16 mouse cellular contexts compared by ENCODE assay signal in the genomic region with DNA sequence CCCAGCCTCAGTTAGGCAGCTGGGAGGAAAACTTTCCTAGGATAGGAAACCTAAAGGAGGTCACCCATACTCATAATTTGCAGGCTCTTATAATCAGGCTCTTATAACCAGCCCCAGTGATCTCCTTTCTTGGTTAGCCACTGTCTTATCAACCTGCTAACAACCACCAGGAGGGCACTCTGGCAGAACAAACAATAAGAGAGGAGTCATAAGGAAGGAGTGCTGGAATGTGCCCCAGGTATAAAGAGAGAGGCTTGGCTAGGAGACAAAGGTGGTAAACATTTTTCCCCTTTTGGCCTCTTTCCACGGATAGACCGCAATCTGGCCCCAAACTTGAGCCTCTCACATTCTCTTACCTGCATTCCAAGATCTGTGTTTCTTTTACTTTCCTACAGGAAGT.
DNase-seq lines count a peak whose midpoint lies in the region; ATAC-seq and TF ChIP-seq lines count a peak whose summit lies in the region.
"Had no signal": no experiment of that assay in that cellular context is flagged by ENCODE, and none has a peak within 500 bp of the region (broad histone marks: within the 10 kb centered on the region; RNA-seq: fewer than 3 reads in every experiment).

No protein-coding gene starts in this region.

- H3K4me2 ChIP-seq in intestine, embryonic 15.5 days (replicated peaks), result no peak overlapping the region
- no peak overlapping the region; the same call in 1 of the 2 replicates for H3K4me2 ChIP-seq in lung, embryonic 15.5 days
- H3K4me2 ChIP-seq: embryonic facial prominence, embryonic 12.5 days; heart, embryonic 13.5 days; hindbrain, embryonic 13.5 days; neural tube, embryonic 12.5 days had no signal

- H3K9me3 ChIP-seq in intestine, embryonic 15.5 days, result no peaks in the 10 kb centered on the region
- no peaks in the 10 kb centered on the region for H3K9me3 ChIP-seq in lung, embryonic 15.5 days
- H3K9me3 ChIP-seq: embryonic facial prominence, embryonic 12.5 days; heart, embryonic 13.5 days; hindbrain, embryonic 13.5 days; limb, embryonic 10.5 days; midbrain, embryonic 10.5 days; neural tube, embryonic 12.5 days had no signal

- no peak overlapping the region for H3K9ac ChIP-seq in intestine, embryonic 15.5 days
- H3K9ac ChIP-seq in lung, embryonic 15.5 days, result no peak overlapping the region
- H3K9ac ChIP-seq: embryonic facial prominence, embryonic 12.5 days; heart, embryonic 13.5 days; hindbrain, embryonic 13.5 days; liver, postnatal 0 days; neural tube, embryonic 12.5 days had no signal

- POLR2A ChIA-PET in Patski (lab: Charles Lee), result no interaction called here

- no peak for DNase-seq in Patski (ENCODE audit: low read depth, low spot score)
- DNase-seq in lung, postnatal 4 days, result peak; percentile 12 to 21
- no peak for DNase-seq in testis, postnatal 10 days (ENCODE audit: low spot score)
- DNase-seq in adrenal gland, adult (ENCODE audit: inconsistent age in 2 of 2, low spot score in 1 of 2), result no peak
- DNase-seq: cerebellum, adult 9-10 months; liver, postnatal 0 days; thymus, adult 2 months had no signal

- WGBS in intestine, embryonic 15.5 days, result 58% methylated on average over 2 of the region's 2 CpGs
- WGBS in lung, embryonic 15.5 days, result 45% methylated on average over 2 of the region's 2 CpGs

- in situ Hi-C loops in Patski (cut with MboI; ENCODE audit: low pct_unique_long_range_greater_than_20kb), result no loop called here

- no peaks in the 10 kb centered on the region; the same call in 1 of the 2 replicates for H3K4me1 ChIP-seq in intestine, embryonic 15.5 days (replicated peaks)
- H3K4me1 ChIP-seq in lung, embryonic 15.5 days, result no peaks in the 10 kb centered on the region
- H3K4me1 ChIP-seq: embryonic facial prominence, embryonic 12.5 days; neural tube, embryonic 12.5 days had no signal

- TF ChIP-seq CTCF in Patski (IDR thresholded peaks at IDR 0.05), result no peak

- peak; percentile 47 for ATAC-seq in Patski
- ATAC-seq in intestine, embryonic 15.5 days, result peak; percentile 92
- peak; percentile 69; the same call in 1 of the 2 replicates for ATAC-seq in lung, embryonic 15.5 days (ENCODE audit: borderline replicate concordance, extremely low read depth, low FRiP score, low TSS enrichment)
- ATAC-seq in CD4-positive, CD25-positive, alpha-beta regulatory T cell, adult 4 months, result no peak
- ATAC-seq: liver, postnatal 0 days had no signal

- CTCF ChIA-PET in Patski (lab: Charles Lee), result no interaction called here

- H3K4me3 ChIP-seq in intestine, embryonic 15.5 days (replicated peaks), result no peak overlapping the region
- H3K4me3 ChIP-seq in lung, embryonic 15.5 days, result no peak overlapping the region
- H3K4me3 ChIP-seq: embryonic facial prominence, embryonic 12.5 days; heart, embryonic 13.5 days; hindbrain, embryonic 13.5 days; limb, embryonic 10.5 days; midbrain, embryonic 10.5 days; neural tube, embryonic 12.5 days had no signal

- H3K36me3 ChIP-seq in intestine, embryonic 15.5 days, result no peaks in the 10 kb centered on the region
- H3K36me3 ChIP-seq in lung, embryonic 15.5 days, result no peaks in the 10 kb centered on the region
- H3K36me3 ChIP-seq: embryonic facial prominence, embryonic 12.5 days; heart, embryonic 13.5 days; hindbrain, embryonic 13.5 days; limb, embryonic 10.5 days; midbrain, embryonic 10.5 days; neural tube, embryonic 12.5 days had no signal

- H3K27me3 ChIP-seq in Patski, result no peaks in the 10 kb centered on the region
- no peaks in the 10 kb centered on the region for H3K27me3 ChIP-seq in intestine, embryonic 15.5 days (replicated peaks)
- no peaks in the 10 kb centered on the region for H3K27me3 ChIP-seq in lung, embryonic 15.5 days
- H3K27me3 ChIP-seq: embryonic facial prominence, embryonic 12.5 days; heart, embryonic 13.5 days; hindbrain, embryonic 13.5 days; neural tube, embryonic 12.5 days had no signal

- H3K27ac ChIP-seq in intestine, embryonic 15.5 days, result 0 out of 2 replicates have a peak overlapping the region, but pooled peaks have one; percentile 27
- peak overlapping the region; percentile 63 for H3K27ac ChIP-seq in lung, embryonic 15.5 days
- H3K27ac ChIP-seq: embryonic facial prominence, embryonic 12.5 days; heart, embryonic 13.5 days; hindbrain, embryonic 13.5 days; limb, embryonic 10.5 days; midbrain, embryonic 10.5 days; neural tube, embryonic 12.5 days had no signal

Comparison
In these comparisons a context has a peak if more than half of its experiments do, and no peak if none do; other contexts are left out.
1. DNase-seq: peak in lung, postnatal 4 days (2 of 2); none in Patski (single experiment), testis, postnatal 10 days (single experiment) and adrenal gland, adult (0 of 2).